Mouse (Mus musculus): ENCODE results near the gene Pagr1b. TPM values are rescaled to one million over a fixed set of nuclear protein-coding genes. Genes with fewer than 3 reads are reported as not detected.

Pagr1b gene
- polyA plus RNA-seq, 1 experiment from 2014 or later, result 0.75 TPM

- H3K9ac ChIP-seq (ENCODE audit: low read length), result peak overlapping the region; percentile 99
- H3K27ac ChIP-seq (ENCODE audit: low read length), result peak overlapping the region; percentile 100
- peak; percentile 24 for ATAC-seq (replicated peaks; ENCODE audit: extremely low read depth, insufficient read depth, low FRiP score)
- H3K4me2 ChIP-seq (ENCODE audit: low read depth, low read length), result peak overlapping the region; percentile 92
- H3K4me3 ChIP-seq (ENCODE audit: low read length), result peak overlapping the region; percentile 94
- H3K4me1 ChIP-seq (ENCODE audit: control insufficient read depth, insufficient read depth, low read length), result peaks cover 41% of the 10 kb centered on the region
- WGBS, result under 1% methylated on average over 23 of the region's 48 CpGs
- H3K27me3 ChIP-seq (ENCODE audit: control insufficient read depth, insufficient read depth, low read length), result no peaks in the 10 kb centered on the region
- peaks cover 36% of the 10 kb centered on the region for H3K36me3 ChIP-seq (ENCODE audit: control insufficient read depth, insufficient read depth)
- H3K9me3 ChIP-seq (replicated peaks; ENCODE audit: control insufficient read depth, low read length), result no peaks in the 10 kb centered on the region
These were observed 9.9 kb upstream of the Pagr1b start for GRCm38 (mm10) chr7:127026161-127026600.

GRCm38 (mm10) chr7:127025556-127026160 is 9.4 kb upstream of the Pagr1b start:
- under 1% methylated on average over 58 of the region's 65 CpGs for WGBS
- no peaks in the 10 kb centered on the region for H3K27me3 ChIP-seq (ENCODE audit: control insufficient read depth, insufficient read depth, low read length)
- no peaks in the 10 kb centered on the region for H3K9me3 ChIP-seq (replicated peaks; ENCODE audit: control insufficient read depth, low read length)
- peak overlapping the region; percentile 100 for H3K27ac ChIP-seq (ENCODE audit: low read length)
- H3K4me3 ChIP-seq (ENCODE audit: low read length), result peak overlapping the region; percentile 94
- peak overlapping the region; percentile 92 for H3K4me2 ChIP-seq (ENCODE audit: low read depth, low read length)
- H3K9ac ChIP-seq (ENCODE audit: low read length), result peak overlapping the region; percentile 99
- no peak for ATAC-seq (replicated peaks; ENCODE audit: extremely low read depth, insufficient read depth, low FRiP score)
- peaks cover 46% of the 10 kb centered on the region for H3K4me1 ChIP-seq (ENCODE audit: control insufficient read depth, insufficient read depth, low read length)
- peaks cover 30% of the 10 kb centered on the region for H3K36me3 ChIP-seq (ENCODE audit: control insufficient read depth, insufficient read depth)

GRCm38 (mm10) chr7:127024755-127025555 is 8.7 kb upstream of the Pagr1b start:
- Histone ChIP-seq H3K4me3 (ENCODE audit: low read length) (peak overlapping the region; percentile 94), H3K4me1 (ENCODE audit: control insufficient read depth, insufficient read depth, low read length) (peaks cover 51% of the 10 kb centered on the region), H3K36me3 (ENCODE audit: control insufficient read depth, insufficient read depth) (peaks cover 26% of the 10 kb centered on the region), H3K27me3 (ENCODE audit: control insufficient read depth, insufficient read depth, low read length) (no peaks in the 10 kb centered on the region), H3K9me3 (replicated peaks; ENCODE audit: control insufficient read depth, low read length) (no peaks in the 10 kb centered on the region), H3K27ac (ENCODE audit: low read length) (peak overlapping the region; percentile 100), H3K9ac (ENCODE audit: low read length) (peak overlapping the region; percentile 99), H3K4me2 (ENCODE audit: low read depth, low read length) (peak overlapping the region; percentile 92)
- peak; percentile 18 for ATAC-seq (replicated peaks; ENCODE audit: extremely low read depth, insufficient read depth, low FRiP score)
- under 1% methylated on average over 30 of the region's 30 CpGs for WGBS

- Histone ChIP-seq H3K9ac (ENCODE audit: low read length) (peak overlapping the region; percentile 99), H3K9me3 (replicated peaks; ENCODE audit: control insufficient read depth, low read length) (no peaks in the 10 kb centered on the region), H3K27me3 (ENCODE audit: control insufficient read depth, insufficient read depth, low read length) (no peaks in the 10 kb centered on the region), H3K4me3 (ENCODE audit: low read length) (peak overlapping the region; percentile 94), H3K36me3 (ENCODE audit: control insufficient read depth, insufficient read depth) (peaks cover 22% of the 10 kb centered on the region), H3K27ac (ENCODE audit: low read length) (peak overlapping the region; percentile 100), H3K4me1 (ENCODE audit: control insufficient read depth, insufficient read depth, low read length) (peaks cover 51% of the 10 kb centered on the region), H3K4me2 (ENCODE audit: low read depth, low read length) (peak overlapping the region; percentile 92)
- no peak for ATAC-seq (replicated peaks; ENCODE audit: extremely low read depth, insufficient read depth, low FRiP score)
- 20% methylated on average over 19 of the region's 19 CpGs for WGBS
These were observed 7.8 kb upstream of the Pagr1b start for GRCm38 (mm10) chr7:127023896-127024690.

GRCm38 (mm10) chr7:127023272-127023691 is 7.0 kb upstream of the Pagr1b start:
- H3K9me3 ChIP-seq (replicated peaks; ENCODE audit: control insufficient read depth, low read length), result no peaks in the 10 kb centered on the region
- peak overlapping the region; percentile 92 for H3K4me2 ChIP-seq (ENCODE audit: low read depth, low read length)
- H3K27me3 ChIP-seq (ENCODE audit: control insufficient read depth, insufficient read depth, low read length), result no peaks in the 10 kb centered on the region
- H3K9ac ChIP-seq (ENCODE audit: low read length), result peak overlapping the region; percentile 99
- whole genome bisulfite sequencing, result 77% methylated on average over 13 of the region's 13 CpGs
- peaks cover 51% of the 10 kb centered on the region for H3K4me1 ChIP-seq (ENCODE audit: control insufficient read depth, insufficient read depth, low read length)
- H3K4me3 ChIP-seq (ENCODE audit: low read length), result peak overlapping the region; percentile 94
- no peak overlapping the region for H3K27ac ChIP-seq (ENCODE audit: low read length)
- peaks cover 21% of the 10 kb centered on the region for H3K36me3 ChIP-seq (ENCODE audit: control insufficient read depth, insufficient read depth)
- ATAC-seq (replicated peaks; ENCODE audit: extremely low read depth, insufficient read depth, low FRiP score), result no peak

- Histone ChIP-seq H3K4me3 (ENCODE audit: low read length) (no peak overlapping the region; the same call in 1 of the 2 replicates), H3K4me1 (ENCODE audit: control insufficient read depth, insufficient read depth, low read length) (peaks cover 48% of the 10 kb centered on the region), H3K9ac (ENCODE audit: low read length) (peak overlapping the region; percentile 1; the same call in 1 of the 2 replicates)
These were observed 6.4 kb upstream of the Pagr1b start for GRCm38 (mm10) chr7:127022528-127023271.

GRCm38 (mm10) chr7:127021563-127022527 is 5.6 kb upstream of the Pagr1b start:
- Histone ChIP-seq H3K36me3 (ENCODE audit: control insufficient read depth, insufficient read depth) (peaks cover 21% of the 10 kb centered on the region), H3K27me3 (ENCODE audit: control insufficient read depth, insufficient read depth, low read length) (no peaks in the 10 kb centered on the region), H3K9ac (ENCODE audit: low read length) (peak overlapping the region; percentile 79), H3K4me3 (ENCODE audit: low read length) (peak overlapping the region; percentile 58), H3K27ac (ENCODE audit: low read length) (peak overlapping the region; percentile 57), H3K4me2 (ENCODE audit: low read depth, low read length) (peak overlapping the region; percentile 93), H3K9me3 (replicated peaks; ENCODE audit: control insufficient read depth, low read length) (no peaks in the 10 kb centered on the region), H3K4me1 (ENCODE audit: control insufficient read depth, insufficient read depth, low read length) (peaks cover 50% of the 10 kb centered on the region)
- 45% methylated on average over 5 of the region's 5 CpGs for WGBS
- ATAC-seq (replicated peaks; ENCODE audit: extremely low read depth, insufficient read depth, low FRiP score), result no peak

More at GRCm38 (mm10) chr7:127022528-127023271, 6.4 kb upstream of the Pagr1b start:
- 79% methylated on average over 7 of the region's 7 CpGs for WGBS
- no peaks in the 10 kb centered on the region for H3K9me3 ChIP-seq (replicated peaks; ENCODE audit: control insufficient read depth, low read length)
- H3K27me3 ChIP-seq (ENCODE audit: control insufficient read depth, insufficient read depth, low read length), result no peaks in the 10 kb centered on the region
- no peak overlapping the region for H3K27ac ChIP-seq (ENCODE audit: low read length)
- H3K4me2 ChIP-seq (ENCODE audit: low read depth, low read length), result peak overlapping the region; percentile 92
- H3K36me3 ChIP-seq (ENCODE audit: control insufficient read depth, insufficient read depth), result peaks cover 21% of the 10 kb centered on the region
- no peak for ATAC-seq (replicated peaks; ENCODE audit: extremely low read depth, insufficient read depth, low FRiP score)

Data from heart, embryonic 16.5 days (tissue).